Mouse (Mus musculus) midbrain, postnatal 0 days (tissue): ENCODE results near the gene Kcnk7. TPM values are rescaled to one million over a fixed set of nuclear protein-coding genes. Genes with fewer than 3 reads are reported as not detected.

Source experiments
- ATAC-seq: fragments of 200-750 bp; cut with Nextera tagmentation; 2 replicates; pipeline ENCODE4 v1.8.0; 2017; ENCODE audit warnings: moderate number of reproducible peaks, mild to moderate bottlenecking, moderate TSS enrichment, moderate library complexity; ENCODE audit not compliant: low FRiP score
- DNase-seq: peaks from one replicate; pipeline ENCODE4 v3.0.0-alpha.2; 2015; ENCODE audit warnings: low spot score
- H3K27ac ChIP-seq: fragments of 300-500 bp; sonication (generic); 2 replicates; pipeline ENCODE4 v1.5.1; 2014; ENCODE audit warnings: low read depth, mild to moderate bottlenecking, low read length, mixed read lengths
- H3K27me3 ChIP-seq: fragments of 300-500 bp; sonication (generic); 2 replicates; pipeline ENCODE4 v1.6.1; 2014; ENCODE audit warnings: low read length, control low read depth, mixed read lengths; ENCODE audit not compliant: insufficient read depth
- H3K36me3 ChIP-seq: fragments of 300-500 bp; sonication (generic); 2 replicates; pipeline ENCODE4 v1.6.1; 2014; ENCODE audit warnings: low read length, control low read depth, mixed read lengths; ENCODE audit not compliant: insufficient read depth
- H3K4me1 ChIP-seq: fragments of 300-500 bp; sonication (generic); 2 replicates; pipeline ENCODE4 v1.6.1; 2014; ENCODE audit warnings: mild to moderate bottlenecking, control low read depth, antibody characterized with exemption, low read length, mixed read lengths; ENCODE audit not compliant: insufficient read depth
- H3K4me2 ChIP-seq: fragments of 300-500 bp; sonication (generic); 2 replicates; pipeline ENCODE4 v1.6.1; 2014; ENCODE audit warnings: low read depth, mild to moderate bottlenecking, low read length, mixed read lengths; ENCODE audit not compliant: poor library complexity, severe bottlenecking
- H3K4me3 ChIP-seq: fragments of 300-500 bp; sonication (generic); 2 replicates; pipeline ENCODE4 v1.5.1; 2014; ENCODE audit warnings: low read depth, mild to moderate bottlenecking, low read length, moderate library complexity
- H3K9ac ChIP-seq: fragments of 300-500 bp; sonication (generic); replicated peaks from 2 replicates; pipeline ENCODE4 v1.6.1; 2014; ENCODE audit warnings: mild to moderate bottlenecking, low read length, moderate library complexity, mixed read lengths; ENCODE audit not compliant: poor library complexity, severe bottlenecking
- H3K9me3 ChIP-seq: fragments of 300-500 bp; sonication (generic); 2 replicates; pipeline ENCODE4 v1.6.1; 2016; ENCODE audit warnings: low read length, control low read depth
- CTCF ChIP-seq: IDR thresholded peaks from 2 replicates; pipeline ENCODE4 v1.5.1; 2016; ENCODE audit warnings: antibody characterized with exemption, mild to moderate bottlenecking
- WGBS: fragments of 180-500 bp; shearing (Covaris S2); extraction: QIAGEN DNeasy Blood & Tissue Kit; methylation state at CpG from one replicate; pipeline ENCODE4 v1.1.7; 2014; 5-methylcytosine and 5-hydroxymethylcytosine counted together
- polyA plus RNA-seq: library from polyadenylated mRNA; unstranded; fragments of >200 nt; fragmentation: Nextera tagmentation; extraction: Ambion mirVana; gene quantifications from 2 replicates; pipeline ENCODE4 v1.2.1, GENCODE M21; 2015
- total RNA-seq: library from RNA; depleted of rRNA; stranded (reverse); fragments of >200 nt; gene quantifications from 2 replicates; pipeline ENCODE4 v1.2.3, GENCODE M21; 2014

Gene Kcnk7
- total and polyA plus RNA-seq, 2 experiments from 2014 or later, result 0.47 TPM; not detected in 1

- peak overlapping the region; percentile 54 for H3K9ac ChIP-seq
- H3K4me3 ChIP-seq, result no peak overlapping the region
- H3K4me1 ChIP-seq, result peaks cover 14% of the 10 kb centered on the region
- peak overlapping the region; percentile 38 for H3K27ac ChIP-seq
- peaks cover 30% of the 10 kb centered on the region for H3K36me3 ChIP-seq
- ATAC-seq (no peak), DNase-seq (no peak)
- peak overlapping the region; percentile 100 for H3K4me2 ChIP-seq
- H3K9me3 ChIP-seq, result no peaks in the 10 kb centered on the region
- no peaks in the 10 kb centered on the region for H3K27me3 ChIP-seq
- WGBS, result 65% methylated on average over 10 of the region's 10 CpGs
- TF ChIP-seq CTCF, result no peak
Measured at GRCm38 (mm10) chr19:5692086-5692912, 11.9 kb upstream of the Kcnk7 start.

- no peak for DNase-seq
- H3K4me1 ChIP-seq, result peaks cover 11% of the 10 kb centered on the region; the same call in 1 of the 2 replicates
- H3K27me3 ChIP-seq, result no peaks in the 10 kb centered on the region
- peaks cover 37% of the 10 kb centered on the region for H3K36me3 ChIP-seq
- H3K4me3 ChIP-seq, result no peak overlapping the region
- H3K4me2 ChIP-seq, result peak overlapping the region; percentile 100
- no peak for ATAC-seq
- no peak for TF ChIP-seq CTCF
- 0 out of 2 replicates have a peak overlapping the region, but pooled peaks have one; percentile 38 for H3K27ac ChIP-seq
- H3K9me3 ChIP-seq, result no peaks in the 10 kb centered on the region
- no peak overlapping the region; the same call in 1 of the 2 replicates for H3K9ac ChIP-seq
- WGBS, result 78% methylated on average over 10 of the region's 10 CpGs
Measured at GRCm38 (mm10) chr19:5692913-5693396, 11.2 kb upstream of the Kcnk7 start.

- Histone ChIP-seq H3K9me3 (no peaks in the 10 kb centered on the region), H3K36me3 (peaks cover 44% of the 10 kb centered on the region), H3K4me1 (peaks cover 11% of the 10 kb centered on the region; the same call in 1 of the 2 replicates), H3K4me2 (no peak overlapping the region), H3K27me3 (no peaks in the 10 kb centered on the region), H3K4me3 (no peak overlapping the region), H3K27ac (no peak overlapping the region), H3K9ac (no peak overlapping the region)
- DNase-seq, result no peak
- no peak for TF ChIP-seq CTCF
- ATAC-seq, result no peak
- 81% methylated on average over 6 of the region's 6 CpGs for WGBS
Measured at GRCm38 (mm10) chr19:5693801-5694200, 10.4 kb upstream of the Kcnk7 start.

- 0 out of 2 replicates have a peak, but pooled peaks cover under 1% of the 10 kb centered on the region for H3K4me1 ChIP-seq
- no peak overlapping the region for H3K9ac ChIP-seq
- peak overlapping the region; percentile 13 for H3K4me3 ChIP-seq
- ATAC-seq, result no peak
- DNase-seq, result peak; percentile 32
- no peaks in the 10 kb centered on the region for H3K9me3 ChIP-seq
- H3K4me2 ChIP-seq, result peak overlapping the region; percentile 33; the same call in 1 of the 2 replicates
- no peaks in the 10 kb centered on the region for H3K27me3 ChIP-seq
- H3K27ac ChIP-seq, result no peak overlapping the region
- peaks cover 65% of the 10 kb centered on the region for H3K36me3 ChIP-seq
- TF ChIP-seq CTCF, result no peak
- WGBS, result 18% methylated on average over 41 of the region's 41 CpGs
Measured at GRCm38 (mm10) chr19:5695849-5696462, 8.2 kb upstream of the Kcnk7 start.

GRCm38 (mm10) chr19:5704801-5705571 lies 819 bp downstream of the Kcnk7 start:
- Histone ChIP-seq H3K27me3 (no peaks in the 10 kb centered on the region), H3K9me3 (no peaks in the 10 kb centered on the region), H3K9ac (no peak overlapping the region), H3K4me1 (no peaks in the 10 kb centered on the region), H3K36me3 (peaks cover 49% of the 10 kb centered on the region), H3K4me3 (no peak overlapping the region), H3K4me2 (no peak overlapping the region), H3K27ac (no peak overlapping the region)
- ATAC-seq (no peak), DNase-seq (no peak)
- no peak for TF ChIP-seq CTCF
- 49% methylated on average over 10 of the region's 10 CpGs for WGBS
